Mouse (Mus musculus) stomach, embryonic 16.5 days (tissue): ENCODE measurements around the gene Stum. TPM values are rescaled to one million over a fixed set of nuclear protein-coding genes. Genes with fewer than 3 reads are reported as not detected.

Experiments
- ATAC-seq: fragments of 200-750 bp; cut with Nextera tagmentation; 2 replicates; pipeline ENCODE4 v1.8.0; 2017; ENCODE audit warnings: moderate number of reproducible peaks, moderate TSS enrichment; ENCODE audit not compliant: insufficient read depth, low FRiP score
- H3K27ac ChIP-seq: fragments of 300-500 bp; sonication (generic); 2 replicates; pipeline ENCODE4 v1.5.1; 2014; ENCODE audit warnings: low read length
- H3K27me3 ChIP-seq: fragments of 300-500 bp; sonication (generic); 2 replicates; pipeline ENCODE4 v1.6.1; 2014; ENCODE audit warnings: low read length, control low read depth, mixed read lengths; ENCODE audit not compliant: control insufficient read depth, insufficient read depth
- H3K36me3 ChIP-seq: fragments of 300-500 bp; sonication (generic); 2 replicates; pipeline ENCODE4 v1.6.1; 2014; ENCODE audit warnings: low read length; ENCODE audit not compliant: control insufficient read depth, insufficient read depth
- H3K4me1 ChIP-seq: fragments of 300-500 bp; sonication (generic); 2 replicates; pipeline ENCODE4 v1.6.1; 2014; ENCODE audit warnings: low read length, control low read depth, mixed read lengths; ENCODE audit not compliant: control insufficient read depth, insufficient read depth
- H3K4me2 ChIP-seq: fragments of 300-500 bp; sonication (generic); 2 replicates; pipeline ENCODE4 v1.6.1; 2014; ENCODE audit warnings: low read depth, low read length, mixed read lengths
- H3K4me3 ChIP-seq: fragments of 300-500 bp; sonication (generic); replicated peaks from 2 replicates; pipeline ENCODE4 v1.5.1; 2014; ENCODE audit warnings: mild to moderate bottlenecking, low read length
- H3K9ac ChIP-seq: fragments of 300-500 bp; sonication (generic); 2 replicates; pipeline ENCODE4 v1.6.1; 2014; ENCODE audit warnings: low read length
- H3K9me3 ChIP-seq: fragments of 300-500 bp; sonication (generic); replicated peaks from 2 replicates; pipeline ENCODE4 v1.6.1; 2016; ENCODE audit warnings: low read length, control low read depth; ENCODE audit not compliant: control insufficient read depth
- WGBS: fragments of 180-500 bp; shearing (Covaris S2); extraction: QIAGEN DNeasy Blood & Tissue Kit; methylation state at CpG from one replicate; pipeline ENCODE4 v1.1.7; 2014; 5-methylcytosine and 5-hydroxymethylcytosine counted together
- polyA plus RNA-seq: library from polyadenylated mRNA; unstranded; fragments of >200 nt; fragmentation: Nextera tagmentation; extraction: Ambion mirVana; gene quantifications from 2 replicates; pipeline ENCODE4 v1.2.1, GENCODE M21; 2015

The Stum gene
- polyA plus RNA-seq, 1 experiment from 2014 or later, result 1.5 TPM

- 65% methylated on average over 12 of the region's 12 CpGs for WGBS
- H3K27me3 ChIP-seq, result 0 out of 2 replicates have a peak, but pooled peaks cover 6% of the 10 kb centered on the region
- no peak overlapping the region for H3K4me3 ChIP-seq
- no peak for ATAC-seq
- peaks cover 20% of the 10 kb centered on the region for H3K4me1 ChIP-seq
- no peaks in the 10 kb centered on the region for H3K36me3 ChIP-seq
- no peak overlapping the region for H3K27ac ChIP-seq
- no peaks in the 10 kb centered on the region for H3K9me3 ChIP-seq
- H3K4me2 ChIP-seq, result no peak overlapping the region
- no peak overlapping the region for H3K9ac ChIP-seq
Measured at GRCm38 (mm10) chr1:180431833-180432232, 51.5 kb downstream of the Stum start.

GRCm38 (mm10) chr1:180429819-180430218 lies 53.5 kb downstream of the Stum start:
- WGBS, result 50% methylated on average over 5 of the region's 5 CpGs
- Histone ChIP-seq H3K4me3 (no peak overlapping the region), H3K9ac (no peak overlapping the region), H3K27me3 (0 out of 2 replicates have a peak, but pooled peaks cover 6% of the 10 kb centered on the region), H3K4me1 (peaks cover 18% of the 10 kb centered on the region), H3K9me3 (no peaks in the 10 kb centered on the region), H3K36me3 (no peaks in the 10 kb centered on the region), H3K4me2 (no peak overlapping the region), H3K27ac (no peak overlapping the region)
- ATAC-seq, result no peak

GRCm38 (mm10) chr1:180428871-180429270 lies 54.4 kb downstream of the Stum start:
- Histone ChIP-seq H3K27me3 (0 out of 2 replicates have a peak, but pooled peaks cover 3% of the 10 kb centered on the region), H3K9ac (no peak overlapping the region), H3K4me2 (no peak overlapping the region), H3K36me3 (no peaks in the 10 kb centered on the region), H3K27ac (no peak overlapping the region), H3K4me3 (no peak overlapping the region), H3K4me1 (peaks cover 16% of the 10 kb centered on the region), H3K9me3 (no peaks in the 10 kb centered on the region)
- ATAC-seq, result no peak
- WGBS, result 78% methylated on average over 8 of the region's 8 CpGs

- Histone ChIP-seq H3K4me3 (no peak overlapping the region), H3K36me3 (no peaks in the 10 kb centered on the region), H3K4me2 (peak overlapping the region; percentile 34), H3K9me3 (no peaks in the 10 kb centered on the region), H3K4me1 (peaks cover 12% of the 10 kb centered on the region), H3K27me3 (0 out of 2 replicates have a peak, but pooled peaks cover 3% of the 10 kb centered on the region), H3K27ac (peak overlapping the region; percentile 56), H3K9ac (peak overlapping the region; percentile 53; the same call in 1 of the 2 replicates)
- ATAC-seq, result no peak; the same call in 1 of the 2 replicates
- 12% methylated on average over 9 of the region's 9 CpGs for WGBS
Measured at GRCm38 (mm10) chr1:180428101-180428712, 55.1 kb downstream of the Stum start.

GRCm38 (mm10) chr1:180427685-180428084 lies 55.6 kb downstream of the Stum start:
- no peak for ATAC-seq
- no peaks in the 10 kb centered on the region for H3K36me3 ChIP-seq
- 0 out of 2 replicates have a peak, but pooled peaks cover 3% of the 10 kb centered on the region for H3K27me3 ChIP-seq
- H3K4me3 ChIP-seq, result no peak overlapping the region
- peaks cover 13% of the 10 kb centered on the region for H3K4me1 ChIP-seq
- H3K9ac ChIP-seq, result peak overlapping the region; percentile 53; the same call in 1 of the 2 replicates
- 57% methylated on average over 10 of the region's 10 CpGs for WGBS
- peak overlapping the region; percentile 34; the same call in 1 of the 2 replicates for H3K4me2 ChIP-seq
- peak overlapping the region; percentile 56 for H3K27ac ChIP-seq
- H3K9me3 ChIP-seq, result no peaks in the 10 kb centered on the region

GRCm38 (mm10) chr1:180426405-180426804 lies 56.9 kb downstream of the Stum start:
- WGBS, result 85% methylated on average over 6 of the region's 6 CpGs
- Histone ChIP-seq H3K27ac (no peak overlapping the region), H3K4me1 (peaks cover 18% of the 10 kb centered on the region), H3K9me3 (no peaks in the 10 kb centered on the region), H3K36me3 (no peaks in the 10 kb centered on the region), H3K27me3 (no peaks in the 10 kb centered on the region), H3K4me2 (no peak overlapping the region), H3K4me3 (no peak overlapping the region), H3K9ac (no peak overlapping the region)
- no peak for ATAC-seq

- Histone ChIP-seq H3K27me3 (no peaks in the 10 kb centered on the region), H3K9me3 (no peaks in the 10 kb centered on the region), H3K9ac (no peak overlapping the region), H3K4me3 (no peak overlapping the region), H3K36me3 (no peaks in the 10 kb centered on the region), H3K4me1 (peaks cover 18% of the 10 kb centered on the region), H3K4me2 (no peak overlapping the region), H3K27ac (no peak overlapping the region)
- no peak for ATAC-seq
- 77% methylated on average over 3 of the region's 3 CpGs for whole genome bisulfite sequencing
Measured at GRCm38 (mm10) chr1:180423931-180424330, 59.4 kb downstream of the Stum start.

GRCm38 (mm10) chr1:180423008-180423639 lies 60.2 kb downstream of the Stum start:
- no peaks in the 10 kb centered on the region; the same call in 1 of the 2 replicates for H3K36me3 ChIP-seq
- H3K9ac ChIP-seq, result no peak overlapping the region
- 39% methylated on average over 16 of the region's 16 CpGs for WGBS
- no peak overlapping the region for H3K4me2 ChIP-seq
- H3K9me3 ChIP-seq, result no peaks in the 10 kb centered on the region
- H3K27ac ChIP-seq, result no peak overlapping the region; the same call in 1 of the 2 replicates
- ATAC-seq, result no peak
- peaks cover 17% of the 10 kb centered on the region for H3K4me1 ChIP-seq
- no peaks in the 10 kb centered on the region for H3K27me3 ChIP-seq
- H3K4me3 ChIP-seq, result no peak overlapping the region
